Mouse (Mus musculus) kidney, adult 9 months (tissue): Measurements from ENCODE around the gene Ahrr.

ENCODE experiments used
- DNase-seq: peaks from one replicate; pipeline ENCODE4 v3.0.0; 2022

Gene Ahrr

GRCm38 (mm10) chr13:74237574-74237973 lies 54.6 kb downstream of the Ahrr start:
- DNase-seq: no peak

- no peak for DNase-seq
These were observed 71.5 kb downstream of the Ahrr start for GRCm38 (mm10) chr13:74220659-74221058.

- DNase-seq: no peak
These were observed 73.7 kb downstream of the Ahrr start for GRCm38 (mm10) chr13:74218441-74218840.

GRCm38 (mm10) chr13:74208986-74209345 lies 83.2 kb downstream of the Ahrr start:
- DNase-seq: no peak

GRCm38 (mm10) chr13:74208317-74208985 lies 83.7 kb downstream of the Ahrr start, which contains the start of gene Exoc3:
Exoc3 (minus strand) TSS chr13:74208732.
- peak; percentile 93 for DNase-seq

GRCm38 (mm10) chr13:74196451-74196850 lies 95.7 kb downstream of the Ahrr start:
- no peak for DNase-seq

GRCm38 (mm10) chr13:74192613-74193012 lies 99.5 kb downstream of the Ahrr start:
- no peak for DNase-seq

- DNase-seq: no peak
These were observed 109.0 kb downstream of the Ahrr start for GRCm38 (mm10) chr13:74183011-74183695.

GRCm38 (mm10) chr13:74172036-74172435 lies 120.1 kb downstream of the Ahrr start:
- no peak for DNase-seq

- no peak for DNase-seq
These were observed 122.5 kb downstream of the Ahrr start for GRCm38 (mm10) chr13:74169446-74170164.

- no peak for DNase-seq
These were observed 124.6 kb downstream of the Ahrr start for GRCm38 (mm10) chr13:74167492-74167891.

GRCm38 (mm10) chr13:74167057-74167413 lies 125.1 kb downstream of the Ahrr start:
- DNase-seq: no peak

- DNase-seq: no peak
These were observed 125.6 kb downstream of the Ahrr start for GRCm38 (mm10) chr13:74166348-74167056.
